Mouse (Mus musculus): ENCODE data around the gene Sp2. TPM values are rescaled to one million over a fixed set of nuclear protein-coding genes. Genes with fewer than 3 reads are reported as not detected.

Sp2 gene
- polyA plus RNA-seq, 1 experiment from 2014 or later: 12.9 TPM

GRCm38 (mm10) chr11:96977606-96978400 lies 5.0 kb downstream of the Sp2 start:
- H3K9me3 ChIP-seq (replicated peaks): no peaks in the 10 kb centered on the region
- H3K36me3 ChIP-seq: no peaks in the 10 kb centered on the region

GRCm38 (mm10) chr11:96976911-96977591 lies 5.7 kb downstream of the Sp2 start:
- WGBS: under 1% methylated on average over 40 of the region's 50 CpGs

More at GRCm38 (mm10) chr11:96977606-96978400, 5.0 kb downstream of the Sp2 start:
- Histone ChIP-seq H3K27me3 (peaks cover 8% of the 10 kb centered on the region; the same call in 1 of the 2 replicates), H3K4me3 (peak overlapping the region; percentile 93), H3K27ac (peak overlapping the region; percentile 96), H3K9ac (peak overlapping the region; percentile 98), H3K4me1 (replicated peaks) (peaks cover 35% of the 10 kb centered on the region), H3K4me2 (peak overlapping the region; percentile 82)
- under 1% methylated on average over 45 of the region's 45 CpGs for WGBS
- peak; percentile 94 for ATAC-seq (replicated peaks; ENCODE audit: insufficient number of reproducible peaks, insufficient read depth, low FRiP score, low read depth)

GRCm38 (mm10) chr11:96976379-96976687 lies 6.4 kb downstream of the Sp2 start:
- 38% methylated on average over 3 of the region's 3 CpGs for WGBS
- Histone ChIP-seq H3K27ac (peak overlapping the region; percentile 96), H3K9me3 (replicated peaks) (no peaks in the 10 kb centered on the region), H3K27me3 (peaks cover 3% of the 10 kb centered on the region; the same call in 1 of the 2 replicates), H3K4me3 (peak overlapping the region; percentile 93), H3K4me1 (replicated peaks) (peaks cover 48% of the 10 kb centered on the region), H3K36me3 (no peaks in the 10 kb centered on the region), H3K9ac (peak overlapping the region; percentile 98), H3K4me2 (peak overlapping the region; percentile 65)
- ATAC-seq (replicated peaks; ENCODE audit: insufficient number of reproducible peaks, insufficient read depth, low FRiP score, low read depth): no peak

More at GRCm38 (mm10) chr11:96976911-96977591, 5.7 kb downstream of the Sp2 start:
- H3K9me3 ChIP-seq (replicated peaks): no peaks in the 10 kb centered on the region
- H3K4me2 ChIP-seq: peak overlapping the region; percentile 65
- H3K9ac ChIP-seq: peak overlapping the region; percentile 98
- peak; percentile 79 for ATAC-seq (replicated peaks; ENCODE audit: insufficient number of reproducible peaks, insufficient read depth, low FRiP score, low read depth)
- peak overlapping the region; percentile 93 for H3K4me3 ChIP-seq
- H3K27ac ChIP-seq: peak overlapping the region; percentile 96
- no peaks in the 10 kb centered on the region for H3K36me3 ChIP-seq
- H3K4me1 ChIP-seq (replicated peaks): peaks cover 41% of the 10 kb centered on the region
- peaks cover 8% of the 10 kb centered on the region; the same call in 1 of the 2 replicates for H3K27me3 ChIP-seq

- Histone ChIP-seq H3K4me3 (peak overlapping the region; percentile 93), H3K36me3 (no peaks in the 10 kb centered on the region), H3K27me3 (no peaks in the 10 kb centered on the region), H3K4me2 (peak overlapping the region; percentile 65), H3K9ac (peak overlapping the region; percentile 98), H3K27ac (peak overlapping the region; percentile 96), H3K4me1 (replicated peaks) (peaks cover 54% of the 10 kb centered on the region), H3K9me3 (replicated peaks) (no peaks in the 10 kb centered on the region)
- no peak for ATAC-seq (replicated peaks; ENCODE audit: insufficient number of reproducible peaks, insufficient read depth, low FRiP score, low read depth)
- 61% methylated on average over 10 of the region's 10 CpGs for WGBS
Observed at GRCm38 (mm10) chr11:96975511-96976378, 7.0 kb downstream of the Sp2 start.

GRCm38 (mm10) chr11:96974813-96975212 lies 7.9 kb downstream of the Sp2 start:
- Histone ChIP-seq H3K27me3 (no peaks in the 10 kb centered on the region), H3K36me3 (no peaks in the 10 kb centered on the region), H3K4me3 (no peak overlapping the region), H3K4me2 (no peak overlapping the region), H3K9ac (no peak overlapping the region), H3K9me3 (replicated peaks) (no peaks in the 10 kb centered on the region), H3K4me1 (replicated peaks) (peaks cover 63% of the 10 kb centered on the region), H3K27ac (peak overlapping the region; percentile 96; the same call in 1 of the 2 replicates)
- no peak for ATAC-seq (replicated peaks; ENCODE audit: insufficient number of reproducible peaks, insufficient read depth, low FRiP score, low read depth)
- 75% methylated on average over 5 of the region's 5 CpGs for WGBS

GRCm38 (mm10) chr11:96973426-96973964 lies 9.3 kb downstream of the Sp2 start:
- no peaks in the 10 kb centered on the region for H3K36me3 ChIP-seq
- WGBS: 80% methylated on average over 5 of the region's 5 CpGs
- ATAC-seq (replicated peaks; ENCODE audit: insufficient number of reproducible peaks, insufficient read depth, low FRiP score, low read depth): no peak
- H3K4me2 ChIP-seq: no peak overlapping the region
- H3K27ac ChIP-seq: peak overlapping the region; percentile 39
- H3K4me3 ChIP-seq: no peak overlapping the region
- no peaks in the 10 kb centered on the region for H3K27me3 ChIP-seq
- H3K9ac ChIP-seq: no peak overlapping the region
- H3K4me1 ChIP-seq (replicated peaks): peaks cover 75% of the 10 kb centered on the region
- H3K9me3 ChIP-seq (replicated peaks): no peaks in the 10 kb centered on the region

- no peaks in the 10 kb centered on the region for H3K9me3 ChIP-seq (replicated peaks)
- no peaks in the 10 kb centered on the region for H3K27me3 ChIP-seq
- no peaks in the 10 kb centered on the region for H3K36me3 ChIP-seq
- no peak for ATAC-seq (replicated peaks; ENCODE audit: insufficient number of reproducible peaks, insufficient read depth, low FRiP score, low read depth)
- H3K4me2 ChIP-seq: no peak overlapping the region
- WGBS: 79% methylated on average over 5 of the region's 5 CpGs
- peaks cover 78% of the 10 kb centered on the region for H3K4me1 ChIP-seq (replicated peaks)
- H3K27ac ChIP-seq: peak overlapping the region; percentile 39
- H3K9ac ChIP-seq: no peak overlapping the region
- H3K4me3 ChIP-seq: no peak overlapping the region
Observed at GRCm38 (mm10) chr11:96972906-96973305, 9.9 kb downstream of the Sp2 start.

- H3K9ac ChIP-seq: peak overlapping the region; percentile 5; the same call in 1 of the 2 replicates
- H3K4me2 ChIP-seq: 0 out of 2 replicates have a peak overlapping the region, but pooled peaks have one; percentile 8
- H3K9me3 ChIP-seq (replicated peaks): no peaks in the 10 kb centered on the region
- H3K27ac ChIP-seq: peak overlapping the region; percentile 99
- no peak overlapping the region for H3K4me3 ChIP-seq
- peaks cover 79% of the 10 kb centered on the region for H3K4me1 ChIP-seq (replicated peaks)
- WGBS: 28% methylated on average over 3 of the region's 3 CpGs
- no peak for ATAC-seq (replicated peaks; ENCODE audit: insufficient number of reproducible peaks, insufficient read depth, low FRiP score, low read depth)
- no peaks in the 10 kb centered on the region for H3K27me3 ChIP-seq
- H3K36me3 ChIP-seq: no peaks in the 10 kb centered on the region
Observed at GRCm38 (mm10) chr11:96970341-96970740, 12.4 kb downstream of the Sp2 start.

- H3K27me3 ChIP-seq: no peaks in the 10 kb centered on the region
- WGBS: 29% methylated on average over 1 of the region's 1 CpGs
- no peaks in the 10 kb centered on the region for H3K36me3 ChIP-seq
- H3K4me1 ChIP-seq (replicated peaks): peaks cover 75% of the 10 kb centered on the region
- no peaks in the 10 kb centered on the region for H3K9me3 ChIP-seq (replicated peaks)
- H3K27ac ChIP-seq: peak overlapping the region; percentile 99
- ATAC-seq (replicated peaks; ENCODE audit: insufficient number of reproducible peaks, insufficient read depth, low FRiP score, low read depth): peak; percentile 71
- peak overlapping the region; percentile 36 for H3K9ac ChIP-seq
- peak overlapping the region; percentile 54 for H3K4me2 ChIP-seq
- H3K4me3 ChIP-seq: peak overlapping the region; percentile 14; the same call in 1 of the 2 replicates
Observed at GRCm38 (mm10) chr11:96969746-96970145, 13.0 kb downstream of the Sp2 start.

GRCm38 (mm10) chr11:96969280-96969722 lies 13.5 kb downstream of the Sp2 start:
- peak overlapping the region; percentile 54 for H3K4me2 ChIP-seq
- H3K9me3 ChIP-seq (replicated peaks): no peaks in the 10 kb centered on the region
- peak overlapping the region; percentile 14; the same call in 1 of the 2 replicates for H3K4me3 ChIP-seq
- WGBS: 27% methylated on average over 5 of the region's 5 CpGs
- H3K9ac ChIP-seq: peak overlapping the region; percentile 36; the same call in 1 of the 2 replicates
- no peaks in the 10 kb centered on the region for H3K36me3 ChIP-seq
- peak overlapping the region; percentile 99 for H3K27ac ChIP-seq
- H3K27me3 ChIP-seq: no peaks in the 10 kb centered on the region
- H3K4me1 ChIP-seq (replicated peaks): peaks cover 75% of the 10 kb centered on the region
- ATAC-seq (replicated peaks; ENCODE audit: insufficient number of reproducible peaks, insufficient read depth, low FRiP score, low read depth): peak; percentile 60

All from heart, embryonic 15.5 days (tissue).